ENCODE assay signal across 7 mouse cellular contexts in the genomic region with DNA sequence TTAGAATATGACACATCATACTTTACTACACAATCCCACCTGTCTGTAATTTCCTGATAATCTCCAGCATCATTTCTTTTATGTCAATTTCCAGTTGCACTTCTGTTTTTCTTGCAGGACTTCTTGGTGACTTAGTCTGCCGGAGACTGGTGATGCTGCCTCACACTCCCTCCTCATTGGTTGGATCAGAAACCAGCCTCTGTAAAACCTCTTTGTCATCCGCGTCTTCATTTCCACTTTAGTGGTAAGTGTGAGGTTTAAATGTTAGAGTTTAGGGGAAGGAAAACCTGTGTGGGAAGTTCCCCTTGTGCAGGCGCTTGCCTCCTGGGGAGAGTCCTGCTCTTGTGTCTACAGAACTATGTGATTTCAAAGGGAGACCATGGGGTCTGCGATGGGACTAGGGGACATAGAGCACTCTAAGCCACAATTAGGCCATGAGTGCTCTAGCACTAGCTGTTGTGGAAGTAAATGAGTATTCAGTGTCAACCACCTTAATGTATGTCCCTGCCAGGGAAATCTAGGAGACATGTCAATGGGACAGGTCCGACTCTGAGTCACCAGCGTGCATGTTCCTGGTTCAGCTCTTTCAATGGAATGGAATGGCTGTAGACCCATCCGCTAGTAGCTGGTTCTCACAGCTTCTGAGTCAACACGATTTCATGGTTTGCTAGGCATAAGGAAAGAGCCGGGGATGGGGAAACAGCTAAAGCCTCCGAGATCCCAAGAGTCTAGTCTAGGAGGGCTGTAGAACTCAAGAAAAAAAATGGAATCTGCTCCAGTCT. TPM values are rescaled to one million over a fixed set of nuclear protein-coding genes. Genes with fewer than 3 reads are reported as not detected.
A peak's percentile ranks its signal among the peaks of the same experiment; 100 is the strongest.
DNase-seq lines count a peak whose midpoint lies in the region.

Gene H2-Ab1 (plus strand): TSS at position 96 of the 782 bp plus-strand sequence.

- intact Hi-C loops in heart, postnatal 14 days (cut with DNase I) = no loop called here

- DNase-seq in MN1 (ENCODE audit: low spot score) = peak; percentile 44
- DNase-seq in adrenal gland, postnatal 36 days = peak; percentile 79 to 83
- peak; percentile 44 for DNase-seq in forelimb bud, embryonic 11.5 days (ENCODE audit: low read depth, low spot score)
- DNase-seq in heart, postnatal 14 days = peak; percentile 79 to 85
- DNase-seq in layer of hippocampus, adult 9-10 months (ENCODE audit: low spot score) = peak; percentile 81
- peak; percentile 93 for DNase-seq in lung, postnatal 36 days
- peak; percentile 81 to 84 for DNase-seq in spleen, postnatal 14 days (ENCODE audit: low spot score in 2 of 2)

RNA-seq across cellular contexts. Expression of gene H2-Ab1, which starts in this region (rescaled TPM):
- 10 to 100 TPM; 36.3 to 70.4 TPM for total RNA-seq in adrenal gland, postnatal 36 days (2021)
- total RNA-seq in heart, postnatal 14 days (2021) = 10 to 100 TPM in 1 of 2 experiments, 1 to 10 TPM in 1; 6.6 to 12.7 TPM

Comparison
In these comparisons a context has a peak if more than half of its experiments do, and no peak if none do; other contexts are left out.
1. Peak in every context shown above with its lines: DNase-seq.